Comparison of ENCODE assay signal across 10 mouse cellular contexts in the genomic region with DNA sequence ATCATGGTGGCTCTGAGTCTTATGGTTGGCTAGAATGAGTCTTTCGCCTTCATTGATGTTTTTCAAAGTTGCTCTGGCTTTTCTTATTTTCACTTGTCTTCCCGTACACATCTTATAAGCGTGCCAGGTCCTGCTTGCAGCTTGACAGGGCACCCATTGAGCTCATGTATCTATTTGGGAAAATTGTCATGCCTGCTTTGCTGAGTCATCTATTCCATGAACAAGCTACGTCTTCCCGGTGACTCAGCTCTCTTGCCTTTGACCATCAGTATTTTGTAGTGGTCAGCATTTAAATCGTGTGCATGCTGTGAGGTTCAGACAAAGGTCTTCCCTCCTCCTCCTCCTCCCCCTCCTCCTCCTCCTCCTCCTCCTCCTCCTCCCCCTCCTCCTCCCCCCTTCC.
"Had no signal": no experiment of that assay in that cellular context is flagged by ENCODE, and none has a peak within 500 bp of the region (broad histone marks: within the 10 kb centered on the region; RNA-seq: fewer than 3 reads in every experiment).

No protein-coding gene starts in this region.

- DNase-seq: kidney, postnatal 4 days; liver; liver, embryonic 13.5 days; liver, postnatal 0 days; thymus, adult 18-20 months had no signal

- H3K4me3 ChIP-seq: layer of hippocampus, adult 2 months; limb, embryonic 12.5 days; liver, embryonic 13.5 days; midbrain, embryonic 10.5 days; midbrain, embryonic 15.5 days; neural tube, embryonic 12.5 days had no signal

- H3K36me3 ChIP-seq: limb, embryonic 12.5 days; liver, embryonic 13.5 days; midbrain, embryonic 10.5 days; midbrain, embryonic 15.5 days; neural tube, embryonic 12.5 days had no signal

- ATAC-seq: liver, postnatal 0 days; midbrain, embryonic 15.5 days had no signal

- H3K27me3 ChIP-seq: limb, embryonic 12.5 days; liver, embryonic 13.5 days; midbrain, embryonic 15.5 days; neural tube, embryonic 12.5 days had no signal
